Mouse (Mus musculus): ENCODE data around the gene Dusp10.
A peak's percentile ranks its signal among the peaks of the same experiment; 100 is the strongest.

The Dusp10 gene

DNA sequence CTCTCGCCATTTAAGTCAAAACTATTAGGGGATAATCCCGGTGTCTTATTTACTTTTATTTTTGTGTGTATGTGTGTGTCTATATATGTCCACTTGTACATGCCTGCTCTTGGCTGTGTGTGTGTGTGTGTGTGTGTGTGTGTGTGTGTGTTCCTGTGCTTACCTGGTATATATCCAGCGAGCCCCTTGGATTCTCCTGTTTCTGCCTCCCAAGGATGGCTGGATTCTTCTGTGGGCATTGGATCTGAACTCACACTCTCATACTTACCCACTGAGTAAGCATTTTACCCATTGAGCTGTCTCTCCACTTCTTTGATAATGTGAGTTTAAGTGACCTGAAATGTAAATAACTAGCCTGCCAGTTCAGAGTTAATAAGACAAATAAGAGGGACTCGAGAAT, 40.6 kb downstream of the Dusp10 start:
- DNase-seq (ENCODE audit: low spot score) = no peak

GRCm38 (mm10) chr1:184054176-184054575, 41.1 kb downstream of the Dusp10 start:
- no peak for DNase-seq (ENCODE audit: low spot score)

DNA sequence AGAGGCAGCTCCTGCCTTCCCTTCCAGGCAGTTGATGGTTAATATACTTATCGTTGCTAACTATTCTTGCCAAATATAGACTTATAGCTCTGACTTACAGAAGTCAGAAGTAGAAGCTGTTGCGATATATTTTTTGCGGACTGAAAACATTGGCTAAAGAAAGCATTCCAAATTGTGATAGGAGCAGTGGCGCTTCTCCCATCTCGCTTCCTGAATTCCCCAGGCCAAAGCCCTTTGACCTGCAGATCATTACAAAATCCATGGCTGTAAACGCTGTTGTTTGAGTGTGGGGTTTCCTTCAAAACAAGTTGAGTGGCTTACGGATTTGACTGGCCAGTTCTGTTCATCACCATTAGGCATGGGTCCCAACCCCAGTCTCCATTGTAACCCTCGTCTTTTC, 45.1 kb downstream of the Dusp10 start:
- no peak for DNase-seq (ENCODE audit: low spot score)

GRCm38 (mm10) chr1:184059814-184060213, 46.7 kb downstream of the Dusp10 start:
- no peak for DNase-seq (ENCODE audit: low spot score)

GRCm38 (mm10) chr1:184060381-184060780, 47.3 kb downstream of the Dusp10 start:
- DNase-seq (ENCODE audit: low spot score) = no peak

DNA sequence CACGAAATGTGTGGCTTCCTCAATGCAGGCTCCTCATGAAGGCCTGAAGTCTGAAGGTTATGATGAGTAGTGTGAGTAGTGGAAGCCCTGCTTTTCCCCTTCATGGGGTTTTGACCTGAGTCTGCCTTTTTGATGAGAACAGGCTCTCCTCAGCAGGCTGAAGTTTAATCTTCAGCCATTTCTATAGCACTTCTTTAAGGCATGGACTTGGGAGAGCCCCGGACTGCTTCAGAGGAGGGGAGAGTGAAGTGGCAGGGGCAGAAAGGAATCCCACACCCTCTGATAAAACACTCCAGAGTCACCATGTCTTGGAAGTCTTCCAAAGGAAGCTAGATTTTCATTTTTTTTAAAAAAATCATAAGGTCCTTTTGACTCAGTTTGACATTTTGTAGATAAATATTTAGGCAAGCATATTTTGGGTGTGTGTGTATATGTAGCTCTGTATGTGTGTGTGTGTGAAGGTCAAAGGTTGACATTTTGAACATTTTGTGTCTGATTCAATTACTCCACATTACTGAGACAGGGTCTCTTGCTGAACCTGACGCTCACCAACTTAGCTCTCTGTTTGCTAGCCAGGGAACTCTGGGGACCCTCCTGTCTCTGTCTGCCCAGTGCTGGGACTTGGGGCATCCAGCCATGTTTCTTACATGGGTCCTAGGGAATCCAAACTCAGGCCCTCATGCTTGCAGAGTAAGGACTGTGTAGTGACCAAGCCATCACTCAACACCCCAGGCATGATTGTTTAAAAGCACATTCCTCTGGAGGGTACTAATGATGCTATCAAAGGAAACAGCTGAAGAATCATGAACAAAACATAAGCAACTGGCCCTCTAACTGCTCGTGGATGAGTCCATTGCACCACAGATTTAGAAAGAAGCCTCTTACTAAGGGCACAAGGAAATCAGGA, 48.0 kb downstream of the Dusp10 start:
- no peak for DNase-seq (ENCODE audit: low spot score)

GRCm38 (mm10) chr1:184061901-184062300, 48.8 kb downstream of the Dusp10 start:
- DNase-seq (ENCODE audit: low spot score) = no peak

GRCm38 (mm10) chr1:184064306-184064705, 51.2 kb downstream of the Dusp10 start:
- DNase-seq (ENCODE audit: low spot score) = no peak

DNA sequence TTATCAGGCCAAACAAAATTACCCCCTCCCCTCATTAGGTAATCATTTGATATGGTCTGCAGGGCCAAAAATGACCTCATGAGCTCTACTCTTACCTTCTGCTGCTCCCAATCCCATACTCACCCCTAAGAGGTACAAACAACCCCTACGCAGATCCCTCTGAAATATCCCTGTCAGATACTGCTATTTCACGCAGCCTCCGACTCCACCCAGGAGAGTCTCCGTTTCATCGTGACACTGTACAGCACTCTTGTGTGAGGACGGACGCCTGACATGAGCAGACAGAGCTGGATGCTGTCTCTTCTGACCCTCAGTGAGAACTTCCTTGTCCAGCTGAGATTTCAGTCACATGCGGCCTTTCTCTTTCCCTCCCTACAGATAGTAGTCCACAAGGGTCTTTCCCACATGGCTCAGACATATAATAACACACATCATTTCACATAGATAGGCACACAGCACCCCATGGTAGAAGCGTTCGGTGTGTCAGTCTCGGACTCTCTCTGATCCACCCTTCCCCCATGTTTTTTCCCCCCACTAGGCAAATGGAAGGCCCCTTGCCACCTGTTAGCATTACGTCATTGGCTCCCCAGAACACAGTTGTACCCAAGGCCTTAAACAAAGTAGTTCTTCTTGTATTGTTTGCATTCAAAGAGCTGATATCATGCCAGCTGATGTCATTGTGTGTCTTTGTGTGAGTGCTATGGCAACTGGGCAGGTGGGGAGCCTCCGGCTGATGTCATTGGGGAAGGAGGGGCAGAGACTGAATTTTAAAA, 52.7 kb downstream of the Dusp10 start:
- DNase-seq (ENCODE audit: low spot score) = peak; percentile 25

DNA sequence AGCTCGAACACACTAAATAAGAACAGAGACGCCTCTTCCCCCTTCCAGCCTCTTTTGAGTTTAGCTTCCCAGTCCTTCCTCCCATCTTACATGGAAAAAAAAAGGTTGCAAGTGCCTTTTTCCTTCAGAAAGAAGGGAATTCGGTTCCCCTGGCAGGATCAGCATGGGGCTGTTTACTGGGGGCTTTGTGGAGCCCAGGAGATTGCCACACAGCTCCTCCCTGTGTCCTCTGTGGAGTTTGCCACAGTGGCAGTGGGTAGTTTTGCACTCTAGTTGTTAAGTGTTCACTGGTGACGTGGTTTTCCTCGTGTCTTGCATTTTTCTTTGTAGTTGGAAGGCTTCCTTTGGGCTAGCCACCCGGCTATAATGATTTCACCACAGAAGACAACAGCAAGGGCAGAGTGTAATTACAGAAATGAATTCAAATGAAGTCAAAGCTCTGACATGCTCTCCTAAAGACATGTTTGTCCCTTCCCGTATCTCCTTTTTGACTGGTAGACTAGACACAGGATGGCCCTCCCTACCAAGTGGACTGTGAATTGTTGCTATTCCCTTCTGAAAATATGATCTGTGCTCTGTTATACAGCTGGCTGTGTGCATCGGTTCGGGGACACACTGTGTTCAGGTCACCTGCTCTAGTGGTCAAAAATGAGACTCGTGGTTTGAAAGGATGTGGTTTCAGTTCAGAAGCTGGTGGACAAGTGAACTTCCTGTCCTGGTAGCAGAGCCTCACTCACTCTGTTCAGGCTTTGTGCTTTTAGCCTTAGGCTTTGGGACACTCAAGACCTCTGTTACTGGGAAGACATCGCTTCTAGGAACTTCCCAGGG, 53.6 kb downstream of the Dusp10 start:
- no peak for DNase-seq (ENCODE audit: low spot score)

GRCm38 (mm10) chr1:184067704-184068558, 54.8 kb downstream of the Dusp10 start:
- DNase-seq (ENCODE audit: low spot score) = no peak

DNA sequence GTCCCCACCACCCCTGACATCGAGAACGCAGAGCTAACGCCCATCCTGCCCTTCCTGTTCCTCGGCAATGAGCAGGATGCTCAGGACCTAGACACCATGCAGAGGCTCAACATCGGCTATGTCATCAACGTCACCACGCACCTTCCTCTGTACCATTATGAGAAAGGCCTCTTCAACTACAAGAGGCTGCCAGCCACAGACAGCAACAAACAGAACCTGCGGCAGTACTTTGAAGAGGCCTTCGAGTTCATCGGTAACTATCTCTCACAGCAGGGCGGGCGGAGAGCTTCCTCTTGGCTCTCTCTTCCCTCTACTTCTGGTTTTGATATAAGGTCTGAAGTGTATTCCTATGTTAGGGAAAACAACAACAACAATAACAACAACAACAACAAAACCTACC, 55.9 kb downstream of the Dusp10 start:
- DNase-seq (ENCODE audit: low spot score) = no peak

- no peak for DNase-seq (ENCODE audit: low spot score)
These were observed 63.0 kb downstream of the Dusp10 start for GRCm38 (mm10) chr1:184076065-184076464.

- no peak for DNase-seq (ENCODE audit: low spot score)
These were observed 63.7 kb downstream of the Dusp10 start for GRCm38 (mm10) chr1:184076756-184077155.

GRCm38 (mm10) chr1:184079304-184079703, 66.2 kb downstream of the Dusp10 start:
- no peak for DNase-seq (ENCODE audit: low spot score)

DNA sequence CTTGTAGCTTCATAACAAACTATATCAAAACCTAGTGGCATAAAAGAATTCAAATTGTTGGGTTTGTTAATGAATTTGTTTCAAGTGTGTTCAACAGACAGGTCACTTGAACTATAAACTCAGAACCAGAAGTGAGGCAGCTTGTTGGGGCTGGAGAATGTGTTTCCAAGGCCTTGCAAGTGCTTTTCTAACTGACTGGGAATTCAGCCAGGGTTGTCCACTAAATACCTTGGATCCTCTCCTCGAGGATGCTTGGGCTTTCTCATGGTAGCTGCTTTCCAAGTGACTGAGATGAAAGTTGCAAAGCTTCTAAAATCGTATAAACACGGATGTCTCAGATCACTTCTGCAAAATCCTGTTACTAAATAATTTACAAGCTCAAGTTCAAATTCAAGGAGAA, 69.6 kb downstream of the Dusp10 start:
- DNase-seq (ENCODE audit: low spot score) = no peak

DNA sequence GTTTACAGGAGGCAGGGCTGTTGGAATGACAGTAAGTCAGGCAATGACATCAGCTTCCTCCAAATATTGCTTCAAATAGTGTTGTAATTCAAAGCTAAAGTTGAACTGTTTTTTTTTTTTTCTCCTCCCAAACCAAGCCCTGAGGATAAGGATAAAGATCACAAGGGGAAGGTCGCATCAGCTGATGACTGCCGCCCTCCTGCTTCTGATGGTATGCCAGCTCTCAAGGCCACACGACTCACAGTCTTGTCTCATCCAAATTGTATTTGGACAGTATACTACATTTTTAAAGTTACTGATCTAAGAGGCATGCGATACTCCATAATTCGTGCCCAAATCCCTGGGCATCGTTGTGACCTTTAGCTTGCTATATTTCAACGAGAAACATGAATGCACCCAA, 70.1 kb downstream of the Dusp10 start:
- DNase-seq (ENCODE audit: low spot score) = no peak

DNA sequence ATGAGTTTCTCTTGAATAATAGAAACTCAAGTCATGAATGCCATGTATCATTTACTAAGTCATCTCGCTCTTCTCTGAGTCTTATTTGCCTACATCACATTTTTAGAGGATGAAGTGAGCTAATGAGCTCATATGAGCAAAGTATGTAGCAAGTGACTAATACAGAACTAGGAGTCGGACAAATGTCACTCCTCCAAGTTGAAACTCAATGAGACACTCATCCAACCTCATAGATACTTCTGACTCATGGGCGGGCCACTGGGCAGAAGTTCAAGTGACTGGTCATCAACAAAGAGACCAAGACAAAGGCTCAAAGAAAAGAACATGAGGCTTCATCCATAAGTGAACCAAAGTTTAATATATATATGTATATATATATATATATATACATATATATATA, 71.9 kb downstream of the Dusp10 start:
- DNase-seq (ENCODE audit: low spot score) = no peak

DNA sequence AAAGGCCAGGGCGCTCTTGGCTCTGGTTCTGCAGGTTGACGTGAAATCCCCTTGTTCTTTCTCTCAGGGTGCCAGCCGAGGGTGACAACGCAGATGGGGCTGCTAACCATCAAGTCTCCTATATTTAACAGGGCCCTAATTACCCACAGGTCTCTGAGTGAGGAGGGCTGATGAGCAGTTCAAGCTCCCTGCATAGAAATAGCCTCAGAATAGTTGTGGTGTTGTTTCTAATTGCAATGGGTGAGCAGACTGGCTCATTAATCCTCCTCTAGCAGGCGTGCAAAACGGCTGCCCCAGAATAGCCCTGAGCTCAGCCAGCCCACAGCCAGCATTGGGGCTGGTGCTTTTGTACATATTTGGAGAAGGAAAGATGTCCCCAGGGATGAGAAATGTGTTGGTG, 77.4 kb downstream of the Dusp10 start:
- no peak for DNase-seq (ENCODE audit: low spot score)

DNA sequence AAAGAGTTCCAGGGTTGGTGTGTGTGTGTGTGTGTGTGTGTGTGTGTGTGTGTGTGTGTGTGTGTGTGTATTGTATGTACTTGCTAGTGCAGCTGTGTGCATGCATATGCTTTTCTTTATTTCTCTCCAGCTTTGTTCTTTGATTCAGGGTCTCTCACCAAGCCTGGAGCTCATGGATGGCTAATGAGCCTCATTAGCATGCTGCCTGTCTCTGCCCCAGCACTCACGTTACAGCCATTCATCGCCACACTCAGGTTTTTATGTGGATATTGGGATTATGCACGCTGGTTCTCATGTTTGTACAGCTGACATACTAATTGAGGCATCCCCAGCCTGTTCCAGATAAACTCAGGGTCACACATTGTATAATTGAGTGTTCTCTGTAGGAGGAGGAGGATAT, 81.8 kb downstream of the Dusp10 start:
- no peak for DNase-seq (ENCODE audit: low spot score)

DNA sequence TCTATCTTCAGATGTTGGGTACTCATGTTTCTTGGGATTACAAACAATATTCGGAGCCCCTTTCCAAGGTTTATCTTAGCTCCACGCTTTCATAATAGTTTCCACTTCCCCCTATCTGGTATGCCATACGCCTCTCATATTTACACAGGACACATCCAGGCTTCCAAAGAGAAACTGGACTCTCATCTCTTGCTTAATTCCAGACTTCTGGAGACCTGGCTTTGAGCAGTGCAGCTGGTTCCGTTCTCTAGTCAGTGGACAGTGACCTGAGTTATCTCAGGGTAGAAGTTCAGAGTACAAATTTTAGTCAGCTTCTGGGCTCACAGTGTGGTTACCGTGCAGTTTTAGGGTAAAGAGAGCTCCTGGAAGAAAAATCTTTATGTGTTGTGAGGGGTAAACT, 87.3 kb downstream of the Dusp10 start:
- no peak for DNase-seq (ENCODE audit: low spot score)

All from layer of hippocampus, adult 9-10 months (tissue).